Mouse (Mus musculus): ENCODE measurements around the gene Scfd1. TPM values are rescaled to one million over a fixed set of nuclear protein-coding genes. Genes with fewer than 3 reads are reported as not detected.

Gene Scfd1
- polyA plus RNA-seq (2017; shearing (Covaris generic)) = 66.9 TPM

DNA sequence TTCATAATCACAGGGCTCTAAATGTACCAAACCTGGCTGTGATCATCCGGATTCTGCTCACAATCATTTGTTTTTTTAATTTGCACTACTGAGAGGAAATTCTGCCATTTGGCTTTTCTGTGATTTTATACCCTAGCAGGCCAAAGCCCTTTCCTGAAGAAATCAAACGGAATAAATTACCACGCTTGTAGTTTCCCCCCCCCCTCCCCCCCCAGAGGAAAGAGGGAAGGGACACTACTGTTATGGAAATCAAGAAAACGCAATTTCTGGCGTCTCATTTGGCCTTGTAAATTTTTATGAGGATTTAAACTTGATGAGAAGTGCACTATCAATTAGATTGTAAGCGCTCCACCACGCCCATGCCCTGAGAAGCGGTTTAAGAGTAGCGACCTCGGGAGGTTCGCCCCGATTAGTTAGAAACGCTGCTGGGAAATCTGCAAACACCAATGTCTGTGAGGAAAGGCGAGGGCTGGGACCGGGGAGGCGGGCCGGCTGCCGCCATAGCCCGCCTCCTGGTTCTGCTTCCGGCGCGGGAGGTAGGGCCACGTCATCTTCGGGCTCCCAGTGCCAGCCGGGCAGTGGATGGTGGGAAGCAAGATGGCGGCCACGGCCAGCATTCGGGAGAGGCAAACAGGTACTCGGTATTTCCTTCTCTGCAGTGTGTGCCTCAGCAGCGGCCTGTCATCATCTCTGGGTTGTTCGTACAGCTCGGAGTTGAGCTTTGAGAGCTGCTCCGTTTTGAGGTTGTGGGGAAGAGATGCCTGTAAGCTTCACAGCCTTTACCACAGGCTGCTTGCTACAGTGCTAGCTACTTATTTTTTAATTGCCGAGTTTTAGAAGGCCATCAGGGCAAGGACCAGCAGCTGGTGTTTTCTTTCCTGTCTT, at the start of gene Scfd1:
Scfd1 (plus strand) TSS at position 508 of the 885 bp plus-strand sequence.

DNA sequence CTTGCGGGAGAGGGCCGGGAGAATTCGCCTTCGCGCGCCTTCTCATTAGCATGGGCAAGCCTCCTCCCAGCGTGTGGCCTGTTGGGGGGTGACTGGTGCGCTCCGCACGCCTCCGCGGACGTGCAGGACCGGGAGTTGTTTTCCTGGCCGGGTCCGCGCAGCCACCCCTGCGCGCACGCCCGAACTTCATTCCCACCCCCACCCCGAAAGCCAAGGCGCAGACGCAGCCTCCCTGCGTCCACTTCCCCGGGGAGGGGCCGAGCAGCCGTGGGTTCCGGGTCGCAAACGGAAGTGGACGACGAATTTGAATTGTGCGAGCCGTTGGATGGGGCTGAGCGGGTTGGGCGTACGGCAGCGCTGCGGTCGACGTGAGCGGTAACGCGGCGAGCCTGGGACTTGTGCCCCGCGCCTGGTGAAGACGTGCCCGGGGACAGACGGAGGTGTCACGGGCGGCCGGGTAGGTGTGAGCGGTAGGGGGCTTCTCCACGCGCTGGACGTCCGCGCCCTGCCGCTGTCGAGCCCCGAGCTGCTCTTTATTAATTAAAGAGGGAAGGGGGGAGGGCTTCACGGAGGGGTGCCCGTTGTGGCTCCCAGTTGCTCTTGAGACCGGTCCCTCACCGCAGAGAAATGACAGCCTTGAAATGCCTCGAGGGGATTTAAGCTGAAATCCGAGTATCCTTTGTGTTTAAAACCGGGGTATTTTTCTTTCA, 29.2 kb upstream of the Scfd1 start, which contains the start of gene G2e3:
G2e3 (plus strand) TSS at position 74 of the 710 bp plus-strand sequence.

Other genes with a start within 250 kb of the Scfd1 start
- 18.6 TPM for gene G2e3, start 29.4 kb upstream of the Scfd1 start, polyA plus RNA-seq (2017; shearing (Covaris generic))
- gene Coch, start 215.8 kb downstream of the Scfd1 start, polyA plus RNA-seq (2017; shearing (Covaris generic)) = not detected